Mouse (Mus musculus): ENCODE data around the gene Olfr464.

The Olfr464 gene

DNA sequence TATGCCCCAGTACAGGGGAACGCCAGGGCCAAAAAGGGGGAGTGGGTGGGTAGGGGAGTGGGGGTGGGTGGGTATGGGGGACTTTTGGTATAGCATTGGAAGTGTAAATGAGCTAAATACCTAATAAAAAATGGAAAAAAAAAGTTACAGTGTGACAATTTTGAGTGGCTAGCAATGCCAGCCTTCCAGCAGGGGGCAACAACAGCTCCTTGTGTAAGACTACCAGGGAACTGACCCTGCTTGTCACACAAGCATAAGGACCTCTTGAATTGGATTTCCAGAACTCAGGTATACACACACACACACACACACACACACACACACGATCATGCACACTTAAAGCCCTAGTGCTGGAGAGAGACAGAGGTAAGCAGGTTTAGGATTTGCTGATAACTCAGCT, 53.9 kb downstream of the Olfr464 start:
- peak; percentile 30 for DNase-seq (ENCODE audit: low read depth, low spot score)

Data from A20 (cell line).